Mouse (Mus musculus): ENCODE measurements around the gene Krcc1.

The Krcc1 gene

DNA sequence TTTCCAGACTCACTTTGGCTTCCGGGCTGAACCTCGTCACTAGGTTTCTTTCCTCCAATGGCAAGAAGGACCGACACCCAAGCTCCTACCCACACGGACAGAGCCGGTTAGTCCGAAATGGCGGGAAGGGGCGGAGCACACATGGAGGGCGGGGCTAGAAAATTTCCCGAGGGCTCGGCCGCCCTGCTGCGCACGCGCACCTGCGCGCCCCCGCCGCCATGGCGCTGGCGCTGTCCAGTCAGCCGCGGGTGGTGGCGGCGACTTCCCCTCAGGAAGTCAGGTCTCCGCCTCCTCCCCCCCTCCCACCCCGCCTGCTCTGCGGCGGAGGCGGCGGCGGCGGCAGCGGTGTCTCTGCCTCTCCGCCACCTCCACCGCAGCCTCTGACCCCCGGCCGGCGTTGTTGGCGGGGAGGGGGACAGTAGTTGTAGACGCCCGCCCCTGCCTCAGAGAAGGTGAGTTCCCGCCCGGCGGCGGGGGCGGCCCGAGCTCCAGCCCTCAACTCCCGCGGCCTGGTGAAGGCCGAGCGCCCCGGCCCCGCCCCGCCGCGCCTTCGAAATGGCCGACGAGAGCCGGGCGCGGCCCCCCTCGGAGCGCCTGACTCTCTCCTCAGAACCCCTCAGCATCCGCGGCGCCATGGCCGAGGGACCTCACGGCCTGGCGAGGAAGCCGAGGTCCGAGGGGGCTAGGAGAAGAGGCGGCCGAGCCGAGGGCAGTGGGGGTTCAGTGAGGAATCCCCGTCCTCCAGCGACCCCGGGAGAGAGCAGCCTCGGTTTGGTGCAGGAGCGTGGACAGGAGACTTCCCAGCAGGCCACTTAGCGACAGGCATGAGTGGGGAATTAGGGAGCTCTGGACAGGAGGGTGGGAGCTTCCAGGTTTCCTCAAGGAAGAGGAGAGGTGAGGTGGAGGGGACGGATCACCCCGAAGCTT is at the start of gene Krcc1:
Gene Krcc1 (plus strand): TSS at position 289 of the 927 bp plus-strand sequence.
- DNase-seq, result peak; percentile 98

DNA sequence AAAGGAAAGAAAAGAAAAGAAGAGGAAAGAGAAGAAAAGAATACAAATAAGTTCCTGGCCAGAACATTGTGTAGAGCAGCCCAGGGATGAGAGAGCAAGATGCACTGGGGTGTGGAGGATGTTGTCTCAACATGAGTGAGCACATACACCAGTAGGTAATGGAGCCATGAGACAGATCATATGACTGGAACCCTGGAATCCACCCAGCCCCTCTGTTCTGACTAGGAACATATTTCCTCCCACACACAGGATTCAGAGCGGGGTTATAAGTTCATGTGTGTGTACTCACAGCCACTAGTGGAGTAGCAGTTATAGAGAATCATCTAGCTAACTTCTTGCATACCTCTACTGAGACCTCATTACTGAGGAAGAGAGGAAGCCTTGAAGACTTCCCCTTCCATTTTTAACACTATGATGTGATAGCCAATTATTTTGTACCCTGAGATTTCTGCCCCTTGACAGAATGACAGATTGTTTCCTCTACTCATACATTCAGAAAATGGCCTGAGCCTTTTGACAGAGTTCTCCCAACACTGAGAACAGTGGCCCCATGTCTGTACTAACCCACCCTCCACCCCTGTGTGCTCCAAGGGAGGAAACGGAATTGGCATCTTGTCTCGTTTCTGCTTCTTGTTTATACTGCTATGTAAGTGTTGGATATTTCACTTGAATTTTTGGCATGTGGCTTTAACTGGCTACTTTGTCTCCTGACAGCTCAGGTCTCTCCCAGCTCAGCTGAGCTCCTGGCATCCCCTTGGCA is 47.1 kb upstream of the Krcc1 start:
- no peak for DNase-seq

DNA sequence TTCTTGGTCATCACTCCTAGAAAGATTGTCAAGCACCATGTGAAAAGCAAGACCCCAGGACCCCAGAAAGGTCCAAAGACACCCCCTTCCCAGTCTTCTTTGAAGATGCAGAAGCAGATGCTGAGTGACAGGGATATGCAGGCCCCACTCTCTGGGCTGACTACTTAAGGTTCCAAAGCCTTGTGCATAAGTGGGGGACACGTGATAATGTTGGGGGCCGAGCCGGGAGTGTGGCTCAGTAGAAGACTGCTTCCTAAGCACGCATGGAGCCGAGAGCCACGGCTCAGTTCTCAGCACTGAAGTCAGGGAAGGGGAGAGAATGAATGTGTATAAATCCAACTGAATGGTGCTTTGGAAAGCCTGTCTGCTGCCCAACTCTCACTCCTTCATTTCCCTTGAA is 44.9 kb upstream of the Krcc1 start:
- no peak for DNase-seq

DNA sequence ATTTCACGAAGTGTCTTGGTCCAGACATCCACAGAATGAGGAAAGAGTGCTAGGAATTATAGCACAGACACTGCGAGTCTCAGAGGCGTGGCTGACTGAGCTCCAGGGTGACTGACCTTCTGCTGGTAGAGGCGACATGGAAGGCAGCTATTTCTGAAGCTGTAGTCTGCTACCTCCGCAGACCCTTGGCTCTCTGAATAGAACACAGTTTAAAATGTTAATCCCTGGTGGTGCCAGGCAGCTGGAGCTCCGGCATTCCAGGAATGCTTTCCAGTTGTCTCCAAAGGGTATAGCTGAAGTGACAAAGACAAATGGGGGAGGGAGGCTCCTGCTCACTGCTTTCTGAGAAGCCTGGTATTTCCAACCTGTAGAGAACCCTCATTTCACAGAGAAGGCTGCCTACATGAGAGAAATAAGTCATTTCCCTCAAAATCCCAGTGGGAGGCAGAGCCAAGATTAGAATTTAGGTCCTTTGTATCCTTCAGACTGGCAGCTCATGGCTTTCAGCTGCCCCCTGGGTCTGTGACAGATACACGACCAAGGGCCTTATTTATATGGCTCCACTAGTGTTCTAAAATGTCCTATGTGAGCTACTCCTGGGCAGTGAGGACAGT is 44.2 kb upstream of the Krcc1 start:
- DNase-seq, result no peak

DNA sequence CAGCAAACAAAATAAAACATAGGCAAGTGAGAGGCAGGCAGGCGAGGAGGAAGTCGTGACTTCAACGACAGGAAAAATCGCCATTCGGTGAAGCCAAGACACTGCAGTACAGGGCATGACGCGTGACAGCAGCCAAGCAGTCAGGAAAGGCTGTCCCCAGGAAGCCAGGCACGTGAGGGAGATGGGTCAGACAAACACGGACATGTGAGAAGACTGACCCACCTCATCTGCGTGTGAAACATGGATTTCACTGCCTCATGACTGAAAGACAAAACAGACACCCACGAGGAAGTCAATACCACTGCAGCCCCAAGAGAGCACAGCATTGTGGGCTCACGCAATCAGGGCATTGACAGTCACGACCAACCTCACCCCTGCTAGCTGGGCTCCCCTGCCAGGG is 36.4 kb upstream of the Krcc1 start:
- DNase-seq, result no peak

DNA sequence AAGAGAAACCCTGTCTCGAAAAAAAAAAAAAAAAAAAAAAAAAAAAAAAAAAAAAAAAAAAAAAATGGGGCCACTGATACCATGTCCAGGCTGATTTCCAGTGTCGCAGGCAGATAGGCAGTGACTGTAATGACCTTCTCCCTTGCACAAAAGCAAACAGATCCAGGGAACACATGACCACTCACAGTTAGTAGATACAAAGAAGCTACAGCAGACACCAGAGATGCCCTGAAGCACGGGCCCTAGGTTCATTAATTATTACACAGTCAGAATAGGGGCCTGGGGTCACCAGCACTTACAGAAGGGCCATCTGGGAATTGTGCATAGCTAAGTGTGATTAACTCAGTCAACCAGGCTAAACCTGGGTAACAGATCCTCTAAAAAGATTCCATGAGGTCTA is 35.5 kb upstream of the Krcc1 start:
- no peak for DNase-seq

DNA sequence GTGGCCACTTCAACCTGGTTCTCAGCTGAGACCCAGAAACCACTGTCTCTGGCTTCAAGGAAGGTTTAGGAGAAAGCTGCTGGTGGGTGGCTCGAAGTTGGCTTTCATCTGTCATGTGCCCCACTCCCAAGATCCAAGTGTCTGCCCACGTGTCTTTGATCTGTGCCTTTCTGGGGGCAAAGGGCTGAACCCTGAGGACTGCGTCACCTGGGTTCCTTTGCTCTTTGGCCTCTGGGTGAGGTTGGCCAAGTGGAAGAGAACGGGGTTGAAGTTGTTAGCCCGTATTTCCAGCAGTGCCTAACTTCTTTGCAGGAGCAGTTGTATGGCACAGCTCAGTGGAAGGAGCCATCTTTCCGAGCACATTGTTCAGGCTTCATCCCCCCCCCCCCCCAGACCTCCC is 35.0 kb upstream of the Krcc1 start:
- no peak for DNase-seq

DNA sequence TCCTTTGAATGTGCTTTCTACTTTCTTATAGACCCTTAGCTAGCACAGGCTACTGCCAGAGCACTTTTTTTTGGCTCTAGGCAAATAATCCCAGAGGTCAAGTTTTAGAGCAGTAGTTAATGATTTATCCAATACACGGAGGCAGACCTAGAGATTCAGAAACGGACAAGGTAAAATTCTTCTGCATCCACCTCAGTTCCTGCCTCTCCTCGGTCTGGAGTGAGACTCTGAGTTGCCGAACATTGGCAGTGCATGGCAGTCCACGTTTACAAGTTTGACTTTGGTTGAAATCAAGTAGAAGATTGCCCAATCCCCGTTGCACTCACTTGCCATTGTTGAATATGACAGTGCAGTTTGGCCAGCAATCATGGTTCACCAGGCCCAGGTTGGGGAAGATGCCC is 34.4 kb upstream of the Krcc1 start:
- no peak for DNase-seq

DNA sequence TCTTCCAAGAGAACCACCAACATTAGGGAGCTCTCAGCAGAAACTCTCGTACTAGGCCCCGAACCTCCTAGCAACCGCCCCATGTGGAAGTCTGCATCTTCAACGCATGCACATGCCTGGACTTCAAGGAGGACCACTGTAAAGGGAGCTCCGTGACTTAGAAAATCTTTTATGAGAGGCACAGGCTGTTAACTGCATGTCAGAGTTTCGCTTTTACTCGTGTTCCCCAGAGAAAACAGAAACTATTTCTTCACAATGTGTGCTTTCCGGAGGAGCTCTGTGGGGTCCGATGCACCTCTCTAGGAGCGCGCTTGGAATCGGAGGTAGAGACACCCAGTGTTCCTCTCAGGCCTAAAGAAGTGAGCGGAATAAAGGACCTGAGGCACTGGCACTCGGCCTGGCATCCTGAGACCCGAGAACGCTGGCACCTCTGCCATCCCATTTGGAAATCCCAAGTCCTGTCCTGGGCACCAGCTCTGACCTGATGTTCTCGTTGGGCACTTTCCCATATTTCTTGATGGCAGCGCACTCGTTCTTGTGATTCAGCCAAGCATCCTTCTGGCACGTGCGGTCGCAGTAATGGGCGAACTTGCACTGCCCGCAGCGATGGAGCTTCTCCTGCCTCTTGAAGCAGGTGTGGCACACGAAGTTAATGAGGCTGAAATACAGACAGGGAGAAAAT is 32.3 kb upstream of the Krcc1 start:
- no peak for DNase-seq

DNA sequence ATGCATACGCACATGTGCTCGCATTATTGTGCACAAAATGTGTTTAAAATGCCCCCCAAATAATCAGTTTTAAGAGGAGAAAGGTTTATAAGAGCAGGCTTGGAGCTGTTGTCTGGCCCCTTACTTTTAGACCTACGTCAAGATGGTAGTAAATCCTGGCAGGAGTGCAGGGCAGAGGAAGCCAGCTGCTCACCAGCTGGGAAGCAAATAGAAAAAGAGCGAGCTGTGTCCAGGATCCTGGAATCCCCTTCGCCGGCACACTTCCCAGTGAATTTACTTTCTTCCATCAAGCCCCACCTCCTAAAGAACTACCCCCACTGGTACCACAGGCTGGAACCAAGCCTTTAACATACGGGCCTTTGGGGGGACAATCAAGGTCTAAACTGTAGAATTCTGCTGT is 30.6 kb upstream of the Krcc1 start:
- no peak for DNase-seq

DNA sequence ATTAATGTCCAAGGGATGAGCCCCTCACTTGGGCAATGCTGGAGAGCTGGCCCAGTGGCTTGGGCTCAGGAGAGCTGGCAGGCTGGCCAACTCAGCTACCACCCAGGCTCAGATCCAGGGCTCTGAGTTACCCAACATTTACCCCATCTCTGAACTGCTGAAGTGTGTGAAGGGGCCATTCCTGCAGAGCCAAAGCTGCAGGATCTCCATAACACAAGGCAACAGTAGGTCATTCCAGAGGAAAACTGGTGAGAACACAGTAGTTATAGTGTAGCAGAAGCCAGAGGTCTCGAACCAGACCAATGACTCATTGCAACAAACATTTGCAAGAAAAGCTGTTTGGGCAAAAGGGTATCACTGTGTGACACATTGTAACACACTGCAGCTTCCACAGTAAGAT is 28.7 kb upstream of the Krcc1 start:
- no peak for DNase-seq

DNA sequence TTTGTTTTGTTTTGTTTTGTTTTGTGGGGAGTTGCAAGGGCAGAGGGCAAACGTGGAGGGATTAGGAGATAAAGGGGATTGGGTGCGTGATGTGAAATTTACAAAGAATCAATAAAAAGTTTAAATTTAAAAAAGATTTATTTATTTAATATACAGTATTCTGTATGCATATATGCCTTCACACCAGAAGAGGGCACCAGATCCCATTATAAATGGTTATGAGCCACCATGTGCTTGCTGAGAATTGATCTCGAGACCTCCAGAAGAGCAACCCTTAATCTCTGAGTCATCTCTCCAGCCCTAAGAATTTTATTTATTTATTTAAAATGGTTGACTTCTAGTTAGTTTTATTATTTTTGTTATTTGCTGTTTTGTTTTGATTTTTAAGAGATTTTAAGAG is 28.2 kb upstream of the Krcc1 start:
- DNase-seq, result no peak

DNA sequence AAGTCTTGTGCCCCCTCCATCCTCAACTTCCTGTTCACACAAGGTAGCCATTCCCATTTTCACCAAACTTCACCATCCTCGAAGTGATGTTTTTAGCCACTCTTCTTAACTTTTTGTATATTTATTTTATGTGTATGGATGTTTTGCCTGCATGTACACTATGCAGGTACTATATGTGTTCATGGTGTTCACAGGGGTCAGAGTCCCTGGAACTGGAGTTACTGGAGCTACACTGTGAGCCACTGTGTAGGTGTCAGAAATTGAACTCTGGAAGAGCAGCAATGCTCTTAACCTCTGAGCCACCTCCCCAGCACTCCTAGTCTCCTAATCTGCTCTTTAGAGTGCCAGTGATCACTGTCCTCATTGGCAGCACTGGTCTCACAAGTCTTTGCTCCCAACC is 23.1 kb upstream of the Krcc1 start:
- DNase-seq, result no peak

DNA sequence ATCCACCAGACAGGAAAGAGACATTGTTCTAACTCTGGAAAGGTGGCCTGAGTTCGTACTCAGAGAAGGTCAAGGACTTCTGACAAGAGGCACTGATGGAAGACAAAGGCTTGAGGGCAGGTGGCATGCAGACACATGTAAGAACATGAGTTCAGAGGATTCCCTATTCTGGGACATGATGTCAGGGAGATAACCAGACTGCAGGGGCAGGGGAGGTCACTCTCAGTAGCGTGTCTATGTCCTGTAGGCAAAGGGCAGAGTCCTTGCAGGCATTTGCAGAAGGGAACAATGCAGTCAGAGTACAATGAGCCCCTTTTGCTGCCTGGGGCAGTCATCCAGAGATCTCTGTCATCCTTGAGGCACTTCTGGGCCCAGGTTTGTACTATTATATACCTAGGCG is 21.9 kb upstream of the Krcc1 start:
- no peak for DNase-seq

DNA sequence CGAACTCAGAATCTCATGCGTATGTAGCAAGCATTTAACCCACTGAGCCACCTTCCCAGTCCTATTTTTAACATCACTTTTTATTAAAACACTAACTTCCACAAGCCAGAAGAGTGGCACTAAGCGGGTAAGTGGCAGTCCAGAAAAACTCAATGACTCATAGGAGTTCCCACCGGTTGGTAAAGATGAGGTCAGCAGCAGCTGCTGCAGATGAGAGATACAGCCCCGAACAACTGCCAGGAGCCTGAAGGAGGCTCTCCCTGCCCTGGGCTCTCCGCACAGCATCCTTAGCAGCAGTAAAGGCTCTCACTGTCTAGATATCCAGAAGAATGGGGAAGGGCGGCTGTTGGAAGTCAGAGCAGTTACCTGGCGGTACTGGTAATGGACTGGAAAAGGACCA is 20.5 kb upstream of the Krcc1 start:
- no peak for DNase-seq

DNA sequence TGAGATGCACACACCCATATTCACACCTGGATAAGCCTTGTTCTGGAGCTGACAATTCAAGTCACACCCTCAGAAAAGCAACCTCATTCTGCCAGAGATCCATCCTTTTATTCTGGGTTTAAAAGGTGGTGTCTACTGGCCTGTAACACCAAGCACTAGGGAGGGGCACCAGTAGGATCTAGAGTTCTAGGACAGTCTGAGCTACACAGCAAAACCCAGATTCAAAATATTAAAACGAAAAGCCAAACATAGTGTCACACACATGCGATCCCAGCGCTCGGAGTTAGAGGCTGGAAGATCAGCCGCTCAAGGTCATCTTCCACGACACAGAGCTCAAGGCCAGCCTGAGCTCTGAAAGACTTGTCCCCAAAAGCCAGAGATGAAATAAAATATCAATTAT is 17.0 kb upstream of the Krcc1 start:
- no peak for DNase-seq

DNA sequence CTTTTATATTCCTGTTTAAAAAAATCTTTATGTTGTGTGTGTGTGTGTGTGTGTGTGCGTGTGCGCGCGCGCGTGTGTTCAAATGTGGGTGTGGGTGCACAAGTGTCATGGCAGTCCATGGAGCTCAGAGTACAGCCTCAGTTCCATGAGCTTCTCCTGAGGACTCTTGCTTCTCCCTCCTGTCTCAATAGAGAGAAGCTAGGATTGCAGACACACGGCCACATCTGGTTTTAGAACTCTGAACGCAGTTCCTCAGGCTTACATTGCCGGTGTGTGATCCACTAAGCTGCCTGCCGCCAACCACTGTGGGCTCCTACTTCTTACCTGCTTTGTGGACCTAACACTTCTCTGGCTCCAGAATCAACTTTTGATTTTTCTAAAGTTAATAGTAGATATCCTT is 15.3 kb upstream of the Krcc1 start:
- no peak for DNase-seq

DNA sequence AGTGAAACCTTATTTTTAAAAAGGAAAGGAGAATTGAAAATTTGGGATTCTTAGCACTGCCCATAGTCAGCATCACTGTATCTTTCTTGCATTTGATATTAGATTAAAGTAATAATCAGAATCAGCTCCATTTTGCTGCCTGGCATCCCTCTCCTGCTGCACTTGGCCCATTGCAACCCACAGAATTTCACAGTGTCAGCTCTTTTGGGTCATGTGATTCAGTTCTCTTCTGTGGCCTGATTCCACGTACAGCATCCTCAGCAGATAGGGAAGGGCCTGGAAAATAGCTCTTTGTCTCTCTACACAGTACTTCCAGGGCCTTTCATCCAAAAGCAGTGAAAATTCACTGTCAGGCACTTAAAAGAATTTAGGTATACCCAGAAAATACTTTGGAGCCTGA is 14.1 kb upstream of the Krcc1 start:
- no peak for DNase-seq

DNA sequence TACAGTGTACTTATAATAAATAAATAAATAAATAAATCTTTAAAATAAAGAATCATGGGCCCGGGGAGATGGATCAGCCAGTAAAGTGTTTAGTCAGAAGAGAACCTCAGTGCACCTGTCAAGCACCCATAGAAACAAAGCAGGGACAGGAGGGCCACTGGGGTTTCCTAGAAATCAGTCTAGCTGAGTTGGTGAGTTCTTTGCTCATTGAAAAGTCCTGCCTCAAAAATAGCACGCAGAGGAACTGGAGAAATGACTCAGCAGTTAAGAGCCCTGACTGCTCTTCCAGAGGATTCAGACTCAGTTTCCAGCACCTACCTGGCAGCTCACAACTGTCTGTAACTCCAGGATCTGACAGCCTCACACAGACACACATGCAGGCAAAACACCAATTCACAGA is 12.9 kb upstream of the Krcc1 start:
- DNase-seq, result no peak

DNA sequence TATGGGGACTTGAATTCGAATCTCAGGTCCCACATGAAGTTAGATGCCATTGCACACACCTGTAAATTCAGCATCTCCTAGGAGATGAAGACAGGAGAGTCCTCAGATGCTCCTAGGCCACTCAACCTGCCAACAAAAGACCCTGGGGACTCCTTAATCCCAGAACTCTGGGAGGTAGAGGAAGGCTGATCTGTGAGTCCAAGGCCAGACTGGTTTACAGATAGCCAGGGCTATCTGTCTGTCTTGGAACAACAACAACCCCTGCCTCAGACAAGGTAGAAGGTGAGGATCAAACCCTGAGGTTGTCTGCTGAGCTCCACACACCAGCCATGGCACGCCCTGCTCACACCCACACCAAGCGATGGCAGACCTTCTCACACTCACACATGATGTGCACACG is 12.3 kb upstream of the Krcc1 start:
- no peak for DNase-seq

DNA sequence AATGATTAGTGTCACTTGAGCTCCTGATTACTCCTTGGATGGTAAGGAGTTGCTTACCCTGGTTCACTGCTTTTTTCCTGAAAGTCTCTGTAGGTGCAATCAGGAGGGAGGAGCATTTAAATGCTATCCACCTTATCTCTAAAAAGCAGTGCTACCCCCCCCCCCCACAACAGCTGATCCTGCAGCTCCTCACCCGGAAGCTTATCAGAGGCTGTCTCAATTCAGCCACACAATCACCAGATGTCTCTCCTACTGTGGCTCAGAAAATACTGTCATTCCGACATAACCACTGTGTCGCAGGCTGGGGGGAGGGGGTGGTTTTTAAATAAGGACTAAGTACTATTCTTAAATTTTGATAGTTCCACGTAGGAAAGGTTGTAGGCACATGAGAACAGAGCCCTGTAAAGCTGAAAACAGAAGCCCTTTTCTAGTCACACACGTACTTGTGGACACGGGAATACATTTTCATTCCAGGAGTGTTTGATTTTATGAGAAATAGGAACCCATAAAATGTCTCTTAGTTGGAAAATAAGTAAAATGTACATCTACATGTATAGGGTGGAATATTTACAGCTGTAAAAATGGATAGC is 11.3 kb upstream of the Krcc1 start:
- no peak for DNase-seq

DNA sequence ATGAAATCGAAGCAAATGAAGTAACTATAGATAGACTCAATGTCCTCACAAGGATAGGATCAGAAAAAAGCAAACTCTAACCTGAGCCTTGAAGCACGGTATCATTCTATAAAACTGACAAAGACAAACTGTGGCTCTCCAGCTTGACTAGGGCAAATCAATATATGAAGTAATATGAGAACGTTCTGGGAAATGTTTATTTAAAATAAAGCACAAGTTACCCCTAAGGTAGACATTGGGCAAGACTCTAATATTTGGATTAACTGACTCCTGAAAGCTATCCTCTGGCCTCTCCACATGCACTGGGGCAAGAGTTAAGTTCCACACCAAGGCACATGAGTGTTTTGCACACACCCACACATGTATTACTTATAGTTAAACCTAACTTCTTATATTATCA is 10.4 kb upstream of the Krcc1 start:
- no peak for DNase-seq
